Mouse (Mus musculus): ENCODE data around the gene Tcf7l2.

GRCm38 (mm10) chr19:55788905-55789295, 47.3 kb downstream of the Tcf7l2 start:
- TF ChIP-seq TCF12 (IDR thresholded peaks at IDR 0.05; ENCODE audit: insufficient read depth, poor library complexity, severe bottlenecking) (no peak), POLR2A (IDR thresholded peaks at IDR 0.05; ENCODE audit: insufficient read length, low read depth) (no peak), CEBPB (IDR thresholded peaks at IDR 0.05; ENCODE audit: insufficient read depth, poor library complexity, severe bottlenecking) (no peak), USF1 (IDR thresholded peaks at IDR 0.05; ENCODE audit: low read depth) (no peak), E2F4 (IDR thresholded peaks at IDR 0.05; ENCODE audit: insufficient read depth) (no peak), POLR2AphosphoS2 (IDR thresholded peaks at IDR 0.05; ENCODE audit: insufficient read length, low read depth) (no peak), MAX (IDR thresholded peaks at IDR 0.05; ENCODE audit: low read depth) (no peak), REST (IDR thresholded peaks at IDR 0.05; ENCODE audit: insufficient read depth, insufficient read length) (no peak), MYOG (IDR thresholded peaks at IDR 0.05; ENCODE audit: control insufficient read depth in 1 of 3, insufficient read depth in 1 of 3, insufficient read length in 2 of 3, low read depth in 2 of 3) (no peak), SRF (IDR thresholded peaks at IDR 0.05; ENCODE audit: control insufficient read depth, insufficient read length, low read depth) (no peak), MYOD1 (IDR thresholded peaks at IDR 0.05; ENCODE audit: control insufficient read depth in 1 of 3, insufficient read length in 2 of 3, low read depth in 2 of 3) (no peak)
